Mouse (Mus musculus): ENCODE data around the gene Pdcd5. TPM values are rescaled to one million over a fixed set of nuclear protein-coding genes. Genes with fewer than 3 reads are reported as not detected.

The Pdcd5 gene
- total RNA-seq (2014; rRNA removed) (59.7 and 71.0 TPM in 2 replicates), polyA plus RNA-seq (2012; rRNA removed) (61.2 and 61.5 TPM in 2 replicates)

DNA sequence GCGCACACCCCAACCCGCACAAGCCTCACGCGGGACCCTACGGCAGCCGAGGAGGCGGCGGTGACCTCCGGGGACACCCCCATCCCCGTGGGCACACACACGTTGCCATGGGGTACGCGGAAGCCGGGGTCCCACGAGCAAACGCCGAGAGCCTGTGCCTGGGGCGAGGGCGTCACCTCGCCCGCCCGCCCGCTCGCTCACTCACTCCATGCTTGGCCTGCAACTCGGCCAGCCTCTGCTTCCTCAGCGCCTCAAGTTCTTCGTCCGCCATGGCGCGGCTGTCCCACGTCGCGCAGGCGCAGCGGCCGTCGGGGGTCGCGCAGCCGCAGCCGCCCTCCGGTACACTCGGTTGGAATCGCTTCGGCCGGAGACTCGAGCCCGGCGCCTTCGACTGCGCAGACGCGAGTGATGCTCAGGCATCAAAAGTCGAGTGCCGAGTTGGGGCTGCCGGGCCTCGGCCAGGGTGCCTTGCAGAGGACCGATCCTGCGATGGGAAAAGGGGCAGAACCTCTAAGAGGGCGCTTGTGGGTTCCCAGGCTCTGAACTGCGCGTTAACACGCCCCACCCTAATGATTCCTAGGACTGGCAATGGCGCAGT, at the start of gene Pdcd5:
Pdcd5 (minus strand) TSS at position 421 of the 598 bp plus-strand sequence.
- Histone ChIP-seq H3K4me3 (ENCODE audit: insufficient read depth, low read depth, low read length) (peak within 1 kb of the TSS; percentile 85), H3K79me2 (ENCODE audit: control insufficient read depth, insufficient read depth, low read length) (0 out of 2 replicates have a peak, but pooled peaks cover 4% of the 10 kb centered on the region), H3K9ac (ENCODE audit: low read depth, low read length) (peak within 1 kb of the TSS; percentile 86), H3K4me1 (ENCODE audit: control insufficient read depth, insufficient read depth, low read length) (no peaks in the 10 kb centered on the region; the same call in 1 of the 2 replicates), H3K27ac (replicated peaks; ENCODE audit: insufficient read depth, low read depth, low read length) (no peak within 1 kb of the TSS), H3K27me3 (ENCODE audit: control insufficient read depth, insufficient read depth, low read length) (no peaks in the 10 kb centered on the region), H3K36me3 (ENCODE audit: control insufficient read depth, insufficient read depth, low read length) (peaks cover 2% of the 10 kb centered on the region; the same call in 1 of the 2 replicates)
- no peak for TF ChIP-seq CTCF (IDR thresholded peaks at IDR 0.05; ENCODE audit: low read depth, low read length)
- TF ChIP-seq POLR2A (IDR thresholded peaks at IDR 0.05; ENCODE audit: extremely low read depth, insufficient read depth, low read length): 0 out of 2 replicates have a peak, but pooled peaks have one; percentile 35
- DNase-seq (ENCODE audit: extremely low read depth, low read depth, low spot score): peak; percentile 77
- under 1% methylated on average over 64 of the region's 64 CpGs for WGBS

DNA sequence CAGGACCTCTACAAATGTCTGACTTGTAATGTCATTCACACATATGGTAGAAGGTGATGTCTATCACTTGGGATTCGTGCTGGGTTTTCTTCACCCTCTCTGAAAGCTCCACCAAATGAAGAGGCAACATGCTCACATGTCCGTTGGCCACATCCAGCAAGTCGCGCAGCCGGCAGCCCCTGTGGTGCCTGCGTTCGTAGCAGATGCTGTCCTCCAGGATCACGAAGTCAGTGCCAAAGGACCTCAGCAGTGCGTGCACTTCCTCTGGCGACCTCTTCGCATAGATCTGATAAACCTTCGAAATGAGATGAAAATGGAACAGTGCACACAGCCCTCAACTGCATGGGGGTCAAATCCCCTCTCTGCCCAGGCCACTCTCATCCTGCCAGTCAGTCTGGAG, 45.3 kb upstream of the Pdcd5 start:
- H3K27me3 ChIP-seq (ENCODE audit: control insufficient read depth, insufficient read depth, low read length): no peaks in the 10 kb centered on the region
- no peak for DNase-seq (ENCODE audit: extremely low read depth, low read depth, low spot score)
- no peak overlapping the region for H3K9ac ChIP-seq (ENCODE audit: low read depth, low read length)
- H3K36me3 ChIP-seq (ENCODE audit: control insufficient read depth, insufficient read depth, low read length): no peaks in the 10 kb centered on the region
- H3K79me2 ChIP-seq (ENCODE audit: control insufficient read depth, insufficient read depth, low read length): no peaks in the 10 kb centered on the region
- H3K4me3 ChIP-seq (ENCODE audit: insufficient read depth, low read depth, low read length): no peak overlapping the region
- H3K27ac ChIP-seq (replicated peaks; ENCODE audit: insufficient read depth, low read depth, low read length): no peak overlapping the region
- 93% methylated on average over 12 of the region's 12 CpGs for WGBS
- no peaks in the 10 kb centered on the region for H3K4me1 ChIP-seq (ENCODE audit: control insufficient read depth, insufficient read depth, low read length)
- TF ChIP-seq CTCF (IDR thresholded peaks at IDR 0.05; ENCODE audit: low read depth, low read length) (no peak), POLR2A (IDR thresholded peaks at IDR 0.05; ENCODE audit: extremely low read depth, insufficient read depth, low read length) (no peak)

DNA sequence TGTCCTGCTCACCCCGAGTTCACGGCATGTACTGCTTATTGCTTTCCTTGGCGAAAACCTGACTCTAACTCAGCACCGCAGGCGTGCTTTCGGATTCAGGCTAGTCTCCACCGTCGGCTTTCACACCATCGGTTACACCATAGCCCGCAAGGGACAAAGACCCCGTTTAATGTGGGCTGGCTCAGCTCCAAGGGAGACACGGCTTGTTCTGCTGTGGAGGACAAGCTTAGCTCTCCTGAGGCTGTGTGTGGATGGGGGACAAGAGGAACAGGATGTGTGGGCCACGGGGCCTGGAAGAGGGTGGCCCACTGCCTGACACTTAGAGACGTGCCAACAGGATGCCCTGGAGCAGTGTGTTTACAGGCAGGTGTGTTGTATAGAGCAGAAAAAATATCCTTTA, 44.8 kb upstream of the Pdcd5 start:
- TF ChIP-seq POLR2A (IDR thresholded peaks at IDR 0.05; ENCODE audit: extremely low read depth, insufficient read depth, low read length): no peak
- TF ChIP-seq CTCF (IDR thresholded peaks at IDR 0.05; ENCODE audit: low read depth, low read length): no peak
- H3K4me3 ChIP-seq (ENCODE audit: insufficient read depth, low read depth, low read length): no peak overlapping the region
- H3K79me2 ChIP-seq (ENCODE audit: control insufficient read depth, insufficient read depth, low read length): no peaks in the 10 kb centered on the region
- H3K36me3 ChIP-seq (ENCODE audit: control insufficient read depth, insufficient read depth, low read length): no peaks in the 10 kb centered on the region
- no peak overlapping the region for H3K27ac ChIP-seq (replicated peaks; ENCODE audit: insufficient read depth, low read depth, low read length)
- no peak overlapping the region for H3K9ac ChIP-seq (ENCODE audit: low read depth, low read length)
- 92% methylated on average over 14 of the region's 14 CpGs for WGBS
- no peaks in the 10 kb centered on the region for H3K4me1 ChIP-seq (ENCODE audit: control insufficient read depth, insufficient read depth, low read length)
- no peak for DNase-seq (ENCODE audit: extremely low read depth, low read depth, low spot score)
- no peaks in the 10 kb centered on the region for H3K27me3 ChIP-seq (ENCODE audit: control insufficient read depth, insufficient read depth, low read length)

DNA sequence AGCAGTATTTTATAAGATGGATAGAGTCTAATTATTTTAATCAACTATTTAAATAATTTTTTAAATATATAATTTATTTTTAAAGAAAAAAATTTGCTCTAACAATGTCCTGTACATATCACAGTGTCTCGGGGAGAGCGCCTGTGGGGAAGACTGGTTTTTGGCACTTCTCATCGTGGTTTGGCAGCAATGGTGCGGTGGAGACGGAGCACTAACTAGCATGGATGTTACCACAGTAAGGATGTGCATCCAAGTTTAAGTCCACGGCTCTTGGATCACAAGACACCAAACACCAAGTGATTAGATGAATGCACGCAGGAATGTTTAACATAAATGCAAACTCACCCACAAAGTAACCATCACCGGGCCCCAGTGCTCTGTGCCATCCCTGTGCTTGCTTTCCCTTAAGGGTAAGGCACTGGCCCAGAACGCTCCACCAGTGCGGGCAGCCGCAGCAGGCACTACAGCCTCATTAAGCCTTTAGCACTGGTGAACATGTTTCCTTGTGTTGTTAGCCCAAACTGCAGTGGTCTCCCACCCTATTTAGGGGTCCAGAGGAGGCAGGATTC, 41.5 kb upstream of the Pdcd5 start:
- Histone ChIP-seq H3K79me2 (ENCODE audit: control insufficient read depth, insufficient read depth, low read length) (no peaks in the 10 kb centered on the region), H3K4me1 (ENCODE audit: control insufficient read depth, insufficient read depth, low read length) (no peaks in the 10 kb centered on the region), H3K27ac (replicated peaks; ENCODE audit: insufficient read depth, low read depth, low read length) (no peak overlapping the region), H3K4me3 (ENCODE audit: insufficient read depth, low read depth, low read length) (no peak overlapping the region), H3K9ac (ENCODE audit: low read depth, low read length) (no peak overlapping the region), H3K27me3 (ENCODE audit: control insufficient read depth, insufficient read depth, low read length) (no peaks in the 10 kb centered on the region), H3K36me3 (ENCODE audit: control insufficient read depth, insufficient read depth, low read length) (no peaks in the 10 kb centered on the region)
- no peak for DNase-seq (ENCODE audit: extremely low read depth, low read depth, low spot score)
- TF ChIP-seq CTCF (IDR thresholded peaks at IDR 0.05; ENCODE audit: low read depth, low read length): no peak
- no peak for TF ChIP-seq POLR2A (IDR thresholded peaks at IDR 0.05; ENCODE audit: extremely low read depth, insufficient read depth, low read length)
- WGBS: 93% methylated on average over 11 of the region's 11 CpGs

DNA sequence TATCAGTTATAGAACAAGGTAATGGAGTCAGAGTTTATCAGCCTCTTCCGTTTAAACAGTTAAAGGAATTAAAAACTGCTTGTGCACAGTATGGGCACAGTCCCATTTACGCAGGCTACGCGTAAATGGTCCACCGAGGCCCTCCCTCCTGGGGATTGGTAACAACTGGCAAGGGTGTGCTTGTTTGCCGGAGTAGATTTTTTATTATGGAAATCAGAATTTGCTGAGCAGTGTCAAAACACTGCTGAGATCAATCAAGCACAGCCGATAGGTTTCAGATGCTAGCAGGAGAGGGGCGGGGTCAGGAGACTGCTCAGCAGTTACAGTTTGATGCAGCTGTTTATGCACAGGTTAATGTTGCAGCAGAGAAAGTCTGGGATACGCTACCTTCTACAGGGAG, 41.0 kb upstream of the Pdcd5 start:
- Histone ChIP-seq H3K36me3 (ENCODE audit: control insufficient read depth, insufficient read depth, low read length) (no peaks in the 10 kb centered on the region), H3K4me3 (ENCODE audit: insufficient read depth, low read depth, low read length) (no peak overlapping the region), H3K27me3 (ENCODE audit: control insufficient read depth, insufficient read depth, low read length) (no peaks in the 10 kb centered on the region), H3K9ac (ENCODE audit: low read depth, low read length) (no peak overlapping the region), H3K27ac (replicated peaks; ENCODE audit: insufficient read depth, low read depth, low read length) (no peak overlapping the region), H3K79me2 (ENCODE audit: control insufficient read depth, insufficient read depth, low read length) (no peaks in the 10 kb centered on the region), H3K4me1 (ENCODE audit: control insufficient read depth, insufficient read depth, low read length) (no peaks in the 10 kb centered on the region)
- no peak for TF ChIP-seq CTCF (IDR thresholded peaks at IDR 0.05; ENCODE audit: low read depth, low read length)
- no peak for TF ChIP-seq POLR2A (IDR thresholded peaks at IDR 0.05; ENCODE audit: extremely low read depth, insufficient read depth, low read length)
- DNase-seq (ENCODE audit: extremely low read depth, low read depth, low spot score): no peak
- 87% methylated on average over 9 of the region's 9 CpGs for WGBS

DNA sequence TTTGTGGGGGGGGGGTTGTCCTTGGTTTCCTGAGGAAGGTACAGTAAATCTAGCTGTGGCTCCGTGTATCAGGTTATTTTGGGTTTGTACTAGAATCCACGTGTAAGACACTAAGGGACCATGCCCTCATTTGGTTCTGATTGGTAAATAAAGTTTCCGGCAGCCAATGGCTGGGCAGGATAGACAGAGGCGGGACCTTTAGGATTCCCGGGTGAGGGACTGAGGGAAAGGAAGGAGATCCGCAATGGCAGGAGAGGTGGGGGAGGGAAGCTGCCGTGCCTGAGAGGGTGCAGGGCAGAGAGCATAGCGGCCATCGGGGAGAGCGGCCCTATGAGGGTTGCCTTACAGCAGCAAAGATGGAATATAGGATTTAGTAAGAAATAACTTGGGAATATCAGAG, 39.9 kb upstream of the Pdcd5 start:
- TF ChIP-seq POLR2A (IDR thresholded peaks at IDR 0.05; ENCODE audit: extremely low read depth, insufficient read depth, low read length): no peak
- TF ChIP-seq CTCF (IDR thresholded peaks at IDR 0.05; ENCODE audit: low read depth, low read length): no peak
- peak; percentile 38 for DNase-seq (ENCODE audit: extremely low read depth, low read depth, low spot score)
- no peaks in the 10 kb centered on the region for H3K36me3 ChIP-seq (ENCODE audit: control insufficient read depth, insufficient read depth, low read length)
- H3K27ac ChIP-seq (replicated peaks; ENCODE audit: insufficient read depth, low read depth, low read length): no peak overlapping the region
- H3K27me3 ChIP-seq (ENCODE audit: control insufficient read depth, insufficient read depth, low read length): no peaks in the 10 kb centered on the region
- no peak overlapping the region for H3K4me3 ChIP-seq (ENCODE audit: insufficient read depth, low read depth, low read length)
- 36% methylated on average over 10 of the region's 10 CpGs for WGBS
- no peak overlapping the region for H3K9ac ChIP-seq (ENCODE audit: low read depth, low read length)
- H3K79me2 ChIP-seq (ENCODE audit: control insufficient read depth, insufficient read depth, low read length): no peaks in the 10 kb centered on the region
- H3K4me1 ChIP-seq (ENCODE audit: control insufficient read depth, insufficient read depth, low read length): no peaks in the 10 kb centered on the region
